Mouse (Mus musculus): ENCODE data around the gene BC037034.
"Not testable (repeated sequence)": the region's sequence is repeated elsewhere in the genome, so short reads cannot be mapped to it uniquely, and the experiment has no call there.

BC037034 gene

GRCm38 (mm10) chr5:138216632-138217031 is 47.2 kb downstream of the BC037034 start:
- not testable (repeated sequence) for DNase-seq (ENCODE audit: low spot score in 2 of 2)
